Mouse (Mus musculus): ENCODE results near the gene Ihh. TPM values are rescaled to one million over a fixed set of nuclear protein-coding genes. Genes with fewer than 3 reads are reported as not detected.

Ihh gene
- total RNA-seq (2023), result 0.32 to 0.88 TPM (median 0.42 TPM) in 4 replicates

GRCm38 (mm10) chr1:74951556-74952210 is at the start of gene Ihh:
Gene Ihh, minus strand, starts transcription at chr1:74951672.

GRCm38 (mm10) chr1:74935402-74935801 is 16.1 kb downstream of the Ihh start, which contains the start of gene Cfap65:
Gene Cfap65, minus strand, starts transcription at chr1:74935599.

Other genes with a start within 250 kb of the Ihh start
- 12.4 to 18.7 TPM (median 13.0 TPM) in 4 replicates for gene Cyp27a1, start 238.1 kb downstream of the Ihh start, total RNA-seq (2023)
- not detected in 4 replicates for gene Prkag3, start 202.5 kb downstream of the Ihh start, total RNA-seq (2023)
- gene Wnt6, start 179.8 kb downstream of the Ihh start, total RNA-seq (2023), result not detected in 4 replicates
- gene Wnt10a, start 160.2 kb downstream of the Ihh start, total RNA-seq (2023), result 1.2 to 3.0 TPM (median 2.0 TPM) in 4 replicates
- not detected in 4 replicates for gene Cdk5r2, start 96.7 kb downstream of the Ihh start, total RNA-seq (2023)
- not detected in 4 replicates for gene Fev, start 66.3 kb downstream of the Ihh start, total RNA-seq (2023)
- gene Cryba2, start 58.5 kb downstream of the Ihh start, total RNA-seq (2023), result not detected in 4 replicates
- gene Cfap65, start 16.1 kb downstream of the Ihh start, total RNA-seq (2023), result not detected in 4 replicates
- gene Nhej1, start 173.5 kb upstream of the Ihh start, total RNA-seq (2023), result 3.1 to 6.8 TPM (median 4.8 TPM) in 4 replicates
- gene Slc23a3, start 182.2 kb upstream of the Ihh start, total RNA-seq (2023), result 0.85 to 2.7 TPM (median 1.2 TPM) in 4 replicates
- 107 to 110 TPM (median 109 TPM) in 4 replicates for gene Cnppd1, start 191.0 kb upstream of the Ihh start, total RNA-seq (2023)
- 71.5 to 78.8 TPM (median 75.5 TPM) in 4 replicates for gene Retreg2, start 191.1 kb upstream of the Ihh start, total RNA-seq (2023)
- 37.1 to 48.7 TPM (median 44.9 TPM) in 4 replicates for gene Zfand2b, start 217.0 kb upstream of the Ihh start, total RNA-seq (2023)
- 2.5 to 4.2 TPM (median 3.0 TPM) in 4 replicates for gene Abcb6, start 228.7 kb upstream of the Ihh start, total RNA-seq (2023)
- gene Ankzf1, start 240.5 kb upstream of the Ihh start, total RNA-seq (2023), result 26.6 to 34.8 TPM (median 29.9 TPM) in 4 replicates
- 33.7 to 38.7 TPM (median 34.2 TPM) in 4 replicates for gene Atg9a, start 240.5 kb upstream of the Ihh start, total RNA-seq (2023)